Mouse (Mus musculus) embryonic facial prominence, embryonic 10.5 days (tissue): ENCODE data around the gene Cd4. TPM values are rescaled to one million over a fixed set of nuclear protein-coding genes. Genes with fewer than 3 reads are reported as not detected.

ENCODE experiments used
- DNase-seq: peaks from one replicate; pipeline ENCODE4 v3.0.0-alpha.2; 2017; ENCODE audit warnings: low spot score
- H3K27ac ChIP-seq: fragments of 300-500 bp; sonication (generic); replicated peaks from 2 replicates; pipeline ENCODE4 v1.5.1; 2016; ENCODE audit warnings: mild to moderate bottlenecking
- H3K27me3 ChIP-seq: fragments of 300-500 bp; sonication (generic); replicated peaks from 2 replicates; pipeline ENCODE4 v1.6.1; 2016; ENCODE audit warnings: low read depth, mild to moderate bottlenecking; ENCODE audit not compliant: poor library complexity, severe bottlenecking
- H3K36me3 ChIP-seq: fragments of 300-500 bp; sonication (generic); replicated peaks from 2 replicates; pipeline ENCODE4 v1.6.1; 2016; ENCODE audit warnings: mild to moderate bottlenecking, moderate library complexity
- H3K4me1 ChIP-seq: fragments of 300-500 bp; sonication (generic); 2 replicates; pipeline ENCODE4 v1.6.1; 2016
- H3K4me3 ChIP-seq: fragments of 300-500 bp; sonication (generic); 2 replicates; pipeline ENCODE4 v1.5.1; 2016; ENCODE audit warnings: mild to moderate bottlenecking, moderate library complexity
- H3K9me3 ChIP-seq: fragments of 300-500 bp; sonication (generic); 2 replicates; pipeline ENCODE4 v1.6.1; 2016; ENCODE audit warnings: mild to moderate bottlenecking
- WGBS: fragments of 180-500 bp; shearing (Covaris S2); methylation state at CpG from one replicate; pipeline ENCODE4 v1.1.7; 2016; 5-methylcytosine and 5-hydroxymethylcytosine counted together
- polyA plus RNA-seq: library from polyadenylated mRNA; unstranded; fragments of >200 nt; fragmentation: Nextera tagmentation; extraction: Ambion mirVana; gene quantifications from 2 replicates; pipeline ENCODE4 v1.2.1, GENCODE M21; 2016

The Cd4 gene
- polyA plus RNA-seq, 1 experiment from 2014 or later: not detected

GRCm38 (mm10) chr6:124828101-124828592 is 59.9 kb downstream of the Cd4 start:
- Histone ChIP-seq H3K27me3 (no peaks in the 10 kb centered on the region), H3K4me1 (peaks cover 31% of the 10 kb centered on the region), H3K27ac (peak overlapping the region; percentile 90), H3K36me3 (peaks cover 65% of the 10 kb centered on the region), H3K9me3 (no peaks in the 10 kb centered on the region), H3K4me3 (peak overlapping the region; percentile 81)
- DNase-seq: peak; percentile 59
- 25% methylated on average over 10 of the region's 10 CpGs for WGBS

- H3K4me3 ChIP-seq: no peak overlapping the region
- H3K27ac ChIP-seq: no peak overlapping the region
- no peaks in the 10 kb centered on the region for H3K9me3 ChIP-seq
- H3K27me3 ChIP-seq: no peaks in the 10 kb centered on the region
- H3K36me3 ChIP-seq: peaks cover 100% of the 10 kb centered on the region
- 96% methylated on average over 4 of the region's 4 CpGs for WGBS
- no peaks in the 10 kb centered on the region for H3K4me1 ChIP-seq
- no peak for DNase-seq
Measured at GRCm38 (mm10) chr6:124822049-124822448, 66.0 kb downstream of the Cd4 start.

GRCm38 (mm10) chr6:124820891-124821290 is 67.1 kb downstream of the Cd4 start:
- peaks cover 100% of the 10 kb centered on the region for H3K36me3 ChIP-seq
- 93% methylated on average over 5 of the region's 5 CpGs for WGBS

DNA sequence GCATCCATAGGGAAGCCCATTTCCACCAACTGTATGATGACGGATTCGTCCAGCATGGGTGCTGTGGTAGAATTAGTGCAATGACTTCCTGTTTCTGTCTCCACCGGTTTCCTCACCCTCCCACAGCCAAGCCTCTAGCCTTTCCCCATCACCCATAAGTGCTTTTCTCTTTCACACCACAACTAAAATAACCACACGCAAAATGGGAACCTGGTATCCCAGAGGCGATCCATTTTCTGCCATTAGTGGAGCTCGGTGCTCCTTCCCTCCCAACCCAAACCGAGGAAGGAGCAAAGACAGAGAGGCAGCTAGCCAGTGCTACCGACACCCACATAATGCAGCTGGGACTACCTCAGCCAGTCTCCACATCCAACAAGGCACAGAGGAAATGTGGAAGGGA is 70.0 kb downstream of the Cd4 start:
- Histone ChIP-seq H3K36me3 (peaks cover 84% of the 10 kb centered on the region), H3K9me3 (no peaks in the 10 kb centered on the region), H3K27me3 (no peaks in the 10 kb centered on the region), H3K4me1 (peaks cover 19% of the 10 kb centered on the region), H3K27ac (no peak overlapping the region), H3K4me3 (no peak overlapping the region)
- 95% methylated on average over 8 of the region's 8 CpGs for WGBS
- no peak for DNase-seq

More at GRCm38 (mm10) chr6:124820891-124821290, 67.1 kb downstream of the Cd4 start:
- H3K27me3 ChIP-seq: no peaks in the 10 kb centered on the region
- no peak overlapping the region for H3K27ac ChIP-seq
- H3K4me3 ChIP-seq: no peak overlapping the region
- H3K4me1 ChIP-seq: no peaks in the 10 kb centered on the region
- no peak for DNase-seq
- no peaks in the 10 kb centered on the region for H3K9me3 ChIP-seq

GRCm38 (mm10) chr6:124817563-124817962 is 70.5 kb downstream of the Cd4 start:
- Histone ChIP-seq H3K27me3 (no peaks in the 10 kb centered on the region), H3K4me3 (no peak overlapping the region), H3K27ac (no peak overlapping the region), H3K36me3 (peaks cover 83% of the 10 kb centered on the region), H3K9me3 (no peaks in the 10 kb centered on the region), H3K4me1 (peaks cover 23% of the 10 kb centered on the region)
- DNase-seq: no peak
- WGBS: 97% methylated on average over 8 of the region's 8 CpGs

DNA sequence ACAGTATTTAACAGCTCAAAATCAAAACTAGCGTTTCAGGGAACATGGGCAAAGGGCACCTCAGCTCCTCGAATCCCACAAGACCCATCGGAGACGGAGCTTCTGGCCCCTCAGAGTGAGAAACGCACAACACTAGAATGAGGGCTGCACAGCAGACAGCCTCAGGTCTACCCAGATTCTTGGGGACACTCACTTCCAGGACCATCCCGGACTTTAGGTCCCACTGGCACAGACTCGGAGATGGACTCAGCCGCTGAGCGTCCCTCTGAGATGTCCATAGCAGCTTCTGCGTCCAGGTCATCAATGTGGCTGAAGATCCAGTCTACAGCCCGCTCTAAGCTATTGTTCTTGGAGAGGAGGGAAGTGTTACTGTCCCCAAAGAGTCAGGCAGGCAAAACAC is 70.9 kb downstream of the Cd4 start:
- no peak overlapping the region for H3K4me3 ChIP-seq
- 93% methylated on average over 11 of the region's 11 CpGs for WGBS
- H3K9me3 ChIP-seq: no peaks in the 10 kb centered on the region
- H3K36me3 ChIP-seq: peaks cover 83% of the 10 kb centered on the region
- peaks cover 27% of the 10 kb centered on the region for H3K4me1 ChIP-seq
- no peak overlapping the region for H3K27ac ChIP-seq
- no peaks in the 10 kb centered on the region for H3K27me3 ChIP-seq
- no peak for DNase-seq

GRCm38 (mm10) chr6:124816611-124817010 is 71.4 kb downstream of the Cd4 start:
- 93% methylated on average over 4 of the region's 4 CpGs for WGBS
- H3K36me3 ChIP-seq: peaks cover 83% of the 10 kb centered on the region
- DNase-seq: no peak
- H3K4me1 ChIP-seq: peaks cover 32% of the 10 kb centered on the region
- H3K27ac ChIP-seq: no peak overlapping the region
- no peak overlapping the region for H3K4me3 ChIP-seq
- H3K27me3 ChIP-seq: no peaks in the 10 kb centered on the region
- no peaks in the 10 kb centered on the region for H3K9me3 ChIP-seq

- H3K9me3 ChIP-seq: no peaks in the 10 kb centered on the region
- H3K4me1 ChIP-seq: peaks cover 42% of the 10 kb centered on the region
- no peaks in the 10 kb centered on the region for H3K27me3 ChIP-seq
- WGBS: 77% methylated on average over 9 of the region's 9 CpGs
- H3K4me3 ChIP-seq: peak overlapping the region; percentile 92; the same call in 1 of the 2 replicates
- no peak for DNase-seq
- peaks cover 83% of the 10 kb centered on the region for H3K36me3 ChIP-seq
- H3K27ac ChIP-seq: no peak overlapping the region
Measured at GRCm38 (mm10) chr6:124814858-124815774, 72.9 kb downstream of the Cd4 start.

Other genes starting within 250 kb of the Cd4 start
- gene Lpcat3, start 225.2 kb downstream of the Cd4 start, polyA plus RNA-seq: 41.4 and 46.6 TPM in 2 replicates
- 233 and 257 TPM in 2 replicates for gene Emg1, start 176.0 kb downstream of the Cd4 start, polyA plus RNA-seq
- gene Phb2, start 175.9 kb downstream of the Cd4 start, polyA plus RNA-seq: 473 and 496 TPM in 2 replicates
- 9.3 and 10.4 TPM in 2 replicates for gene Ptpn6, start 149.5 kb downstream of the Cd4 start, polyA plus RNA-seq
- 425 and 454 TPM in 2 replicates for gene Grcc10, start 146.8 kb downstream of the Cd4 start, polyA plus RNA-seq
- not detected in 2 replicates for gene Gm45234, start 132.2 kb downstream of the Cd4 start, polyA plus RNA-seq
- 12.6 and 15.2 TPM in 2 replicates for gene Atn1, start 131.7 kb downstream of the Cd4 start, polyA plus RNA-seq
- gene Eno2, start 118.5 kb downstream of the Cd4 start, polyA plus RNA-seq: 2.3 and 2.4 TPM in 2 replicates
- 0.50 and 0.74 TPM in 2 replicates for gene Lrrc23, start 108.5 kb downstream of the Cd4 start, polyA plus RNA-seq
- gene Spsb2, start 79.6 kb downstream of the Cd4 start, polyA plus RNA-seq: 7.1 and 8.3 TPM in 2 replicates
- 829 and 899 TPM in 2 replicates for gene Tpi1, start 73.9 kb downstream of the Cd4 start, polyA plus RNA-seq
- 191 and 212 TPM in 2 replicates for gene Usp5, start 58.7 kb downstream of the Cd4 start, polyA plus RNA-seq
- 225 and 238 TPM in 2 replicates for gene Cdca3, start 58.7 kb downstream of the Cd4 start, polyA plus RNA-seq
- 0.60 and 0.97 TPM in 2 replicates for gene Gnb3, start 47.9 kb downstream of the Cd4 start, polyA plus RNA-seq
- gene P3h3, start 30.5 kb downstream of the Cd4 start, polyA plus RNA-seq: 12.2 and 17.0 TPM in 2 replicates
- gene Gpr162, start 24.2 kb downstream of the Cd4 start, polyA plus RNA-seq: 1.3 and 1.4 TPM in 2 replicates
- 1.2 and 1.6 TPM in 2 replicates for gene Lag3, start 23.5 kb upstream of the Cd4 start, polyA plus RNA-seq
- gene Ptms, start 31.9 kb upstream of the Cd4 start, polyA plus RNA-seq: 203 and 213 TPM in 2 replicates
- 390 and 408 TPM in 2 replicates for gene Mlf2, start 43.2 kb upstream of the Cd4 start, polyA plus RNA-seq
- 137 and 146 TPM in 2 replicates for gene Cops7a, start 77.3 kb upstream of the Cd4 start, polyA plus RNA-seq
- 0.82 and 1.1 TPM in 2 replicates for gene Pianp, start 108.5 kb upstream of the Cd4 start, polyA plus RNA-seq
- 9.4 and 11.0 TPM in 2 replicates for gene Zfp384, start 120.9 kb upstream of the Cd4 start, polyA plus RNA-seq
- 125 and 137 TPM in 2 replicates for gene Ing4, start 151.5 kb upstream of the Cd4 start, polyA plus RNA-seq
- gene Acrbp, start 161.5 kb upstream of the Cd4 start, polyA plus RNA-seq: 15.9 and 17.8 TPM in 2 replicates
- gene Lpar5, start 179.7 kb upstream of the Cd4 start, polyA plus RNA-seq: 0.10 and 0.21 TPM in 2 replicates
- gene Chd4, start 207.8 kb upstream of the Cd4 start, polyA plus RNA-seq: 102 and 105 TPM in 2 replicates
- gene Nop2, start 243.7 kb upstream of the Cd4 start, polyA plus RNA-seq: 94.1 and 99.4 TPM in 2 replicates